Mouse (Mus musculus): ENCODE results near the gene Il21. TPM values are rescaled to one million over a fixed set of nuclear protein-coding genes. Genes with fewer than 3 reads are reported as not detected.

Gene Il21
- polyA plus RNA-seq (2015; fragmentation: Nextera tagmentation; extraction: Ambion mirVana), result not detected in 2 replicates

- Histone ChIP-seq H3K27ac (ENCODE audit: low read length) (no peak within 1 kb of the TSS), H3K4me3 (ENCODE audit: low read length) (no peak within 1 kb of the TSS), H3K9me3 (replicated peaks; ENCODE audit: control insufficient read depth, low read length) (no peaks in the 10 kb centered on the region), H3K36me3 (ENCODE audit: control insufficient read depth, insufficient read depth) (no peaks in the 10 kb centered on the region), H3K9ac (ENCODE audit: low read length) (no peak within 1 kb of the TSS), H3K4me1 (ENCODE audit: control insufficient read depth, insufficient read depth, low read length) (no peaks in the 10 kb centered on the region), H3K4me2 (ENCODE audit: low read depth, low read length) (no peak within 1 kb of the TSS), H3K27me3 (ENCODE audit: control insufficient read depth, insufficient read depth, low read length) (no peaks in the 10 kb centered on the region)
- WGBS, result 80% methylated on average over 7 of the region's 7 CpGs
- no peak for ATAC-seq (replicated peaks; ENCODE audit: extremely low read depth, insufficient read depth, low FRiP score)
Observed at GRCm38 (mm10) chr3:37232586-37233222, at the start of gene Il21. TSS of gene Il21 (minus strand) at chr3:37232636.

- no peaks in the 10 kb centered on the region for H3K27me3 ChIP-seq (ENCODE audit: control insufficient read depth, insufficient read depth, low read length)
- H3K9ac ChIP-seq (ENCODE audit: low read length), result no peak overlapping the region
- no peak; the same call in 1 of the 2 replicates for ATAC-seq (replicated peaks; ENCODE audit: extremely low read depth, insufficient read depth, low FRiP score)
- no peaks in the 10 kb centered on the region for H3K36me3 ChIP-seq (ENCODE audit: control insufficient read depth, insufficient read depth)
- no peak overlapping the region for H3K27ac ChIP-seq (ENCODE audit: low read length)
- H3K4me2 ChIP-seq (ENCODE audit: low read depth, low read length), result no peak overlapping the region
- no peak overlapping the region for H3K4me3 ChIP-seq (ENCODE audit: low read length)
- H3K9me3 ChIP-seq (replicated peaks; ENCODE audit: control insufficient read depth, low read length), result no peaks in the 10 kb centered on the region
- 61% methylated on average over 8 of the region's 8 CpGs for WGBS
- H3K4me1 ChIP-seq (ENCODE audit: control insufficient read depth, insufficient read depth, low read length), result no peaks in the 10 kb centered on the region
Observed at GRCm38 (mm10) chr3:37280871-37281270, 48.4 kb upstream of the Il21 start.

GRCm38 (mm10) chr3:37280221-37280620 is 47.8 kb upstream of the Il21 start:
- no peak overlapping the region for H3K4me3 ChIP-seq (ENCODE audit: low read length)
- no peak for ATAC-seq (replicated peaks; ENCODE audit: extremely low read depth, insufficient read depth, low FRiP score)
- no peak overlapping the region for H3K27ac ChIP-seq (ENCODE audit: low read length)
- H3K36me3 ChIP-seq (ENCODE audit: control insufficient read depth, insufficient read depth), result no peaks in the 10 kb centered on the region
- no peaks in the 10 kb centered on the region for H3K9me3 ChIP-seq (replicated peaks; ENCODE audit: control insufficient read depth, low read length)
- H3K9ac ChIP-seq (ENCODE audit: low read length), result no peak overlapping the region
- 76% methylated on average over 1 of the region's 1 CpGs for WGBS
- no peaks in the 10 kb centered on the region for H3K27me3 ChIP-seq (ENCODE audit: control insufficient read depth, insufficient read depth, low read length)
- no peak overlapping the region for H3K4me2 ChIP-seq (ENCODE audit: low read depth, low read length)
- H3K4me1 ChIP-seq (ENCODE audit: control insufficient read depth, insufficient read depth, low read length), result no peaks in the 10 kb centered on the region

- Histone ChIP-seq H3K4me1 (ENCODE audit: control insufficient read depth, insufficient read depth, low read length) (no peaks in the 10 kb centered on the region), H3K4me3 (ENCODE audit: low read length) (no peak overlapping the region), H3K4me2 (ENCODE audit: low read depth, low read length) (no peak overlapping the region), H3K36me3 (ENCODE audit: control insufficient read depth, insufficient read depth) (no peaks in the 10 kb centered on the region), H3K9ac (ENCODE audit: low read length) (no peak overlapping the region), H3K9me3 (replicated peaks; ENCODE audit: control insufficient read depth, low read length) (no peaks in the 10 kb centered on the region), H3K27me3 (ENCODE audit: control insufficient read depth, insufficient read depth, low read length) (no peaks in the 10 kb centered on the region), H3K27ac (ENCODE audit: low read length) (no peak overlapping the region)
- no peak for ATAC-seq (replicated peaks; ENCODE audit: extremely low read depth, insufficient read depth, low FRiP score)
- 65% methylated on average over 6 of the region's 6 CpGs for WGBS
Observed at GRCm38 (mm10) chr3:37274661-37275060, 42.2 kb upstream of the Il21 start.

- H3K27ac ChIP-seq (ENCODE audit: low read length), result no peak overlapping the region
- no peak for ATAC-seq (replicated peaks; ENCODE audit: extremely low read depth, insufficient read depth, low FRiP score)
- H3K36me3 ChIP-seq (ENCODE audit: control insufficient read depth, insufficient read depth), result no peaks in the 10 kb centered on the region
- no peaks in the 10 kb centered on the region for H3K27me3 ChIP-seq (ENCODE audit: control insufficient read depth, insufficient read depth, low read length)
- no peaks in the 10 kb centered on the region for H3K4me1 ChIP-seq (ENCODE audit: control insufficient read depth, insufficient read depth, low read length)
- 69% methylated on average over 7 of the region's 7 CpGs for WGBS
- H3K4me2 ChIP-seq (ENCODE audit: low read depth, low read length), result no peak overlapping the region
- H3K4me3 ChIP-seq (ENCODE audit: low read length), result no peak overlapping the region
- H3K9me3 ChIP-seq (replicated peaks; ENCODE audit: control insufficient read depth, low read length), result no peaks in the 10 kb centered on the region
- H3K9ac ChIP-seq (ENCODE audit: low read length), result no peak overlapping the region
Observed at GRCm38 (mm10) chr3:37273092-37273491, 40.7 kb upstream of the Il21 start.

GRCm38 (mm10) chr3:37271209-37271608 is 38.8 kb upstream of the Il21 start:
- no peaks in the 10 kb centered on the region for H3K36me3 ChIP-seq (ENCODE audit: control insufficient read depth, insufficient read depth)
- H3K4me2 ChIP-seq (ENCODE audit: low read depth, low read length), result no peak overlapping the region
- no peaks in the 10 kb centered on the region for H3K4me1 ChIP-seq (ENCODE audit: control insufficient read depth, insufficient read depth, low read length)
- no peak overlapping the region for H3K9ac ChIP-seq (ENCODE audit: low read length)
- H3K27ac ChIP-seq (ENCODE audit: low read length), result no peak overlapping the region
- H3K4me3 ChIP-seq (ENCODE audit: low read length), result no peak overlapping the region
- H3K9me3 ChIP-seq (replicated peaks; ENCODE audit: control insufficient read depth, low read length), result no peaks in the 10 kb centered on the region
- no peaks in the 10 kb centered on the region for H3K27me3 ChIP-seq (ENCODE audit: control insufficient read depth, insufficient read depth, low read length)
- WGBS, result 0% methylated on average over 1 of the region's 1 CpGs
- no peak for ATAC-seq (replicated peaks; ENCODE audit: extremely low read depth, insufficient read depth, low FRiP score)

DNA sequence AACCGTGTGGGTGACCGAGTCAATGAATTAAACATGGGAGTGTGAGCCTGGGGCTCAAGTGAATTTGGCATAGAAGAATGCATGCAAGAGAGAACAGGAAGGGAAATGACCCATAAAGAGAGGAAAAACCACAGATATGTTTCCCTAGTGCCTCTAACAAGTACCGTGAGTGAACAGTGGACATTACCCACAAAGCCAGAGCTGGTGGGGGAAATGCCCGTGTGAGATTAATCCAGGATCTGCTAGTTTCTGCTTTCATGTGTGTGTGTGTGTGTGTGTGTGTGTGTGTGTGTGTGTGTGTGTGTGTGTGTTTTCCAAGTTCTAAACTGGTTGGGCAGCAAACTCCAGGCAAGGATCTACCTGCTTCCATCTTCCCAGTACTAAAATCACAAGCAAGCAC is 37.5 kb upstream of the Il21 start:
- H3K27ac ChIP-seq (ENCODE audit: low read length), result no peak overlapping the region
- no peaks in the 10 kb centered on the region for H3K9me3 ChIP-seq (replicated peaks; ENCODE audit: control insufficient read depth, low read length)
- no peak overlapping the region for H3K9ac ChIP-seq (ENCODE audit: low read length)
- no peak for ATAC-seq (replicated peaks; ENCODE audit: extremely low read depth, insufficient read depth, low FRiP score)
- H3K4me3 ChIP-seq (ENCODE audit: low read length), result no peak overlapping the region
- H3K4me1 ChIP-seq (ENCODE audit: control insufficient read depth, insufficient read depth, low read length), result no peaks in the 10 kb centered on the region
- H3K4me2 ChIP-seq (ENCODE audit: low read depth, low read length), result no peak overlapping the region
- 73% methylated on average over 4 of the region's 4 CpGs for WGBS
- no peaks in the 10 kb centered on the region for H3K36me3 ChIP-seq (ENCODE audit: control insufficient read depth, insufficient read depth)
- H3K27me3 ChIP-seq (ENCODE audit: control insufficient read depth, insufficient read depth, low read length), result no peaks in the 10 kb centered on the region

DNA sequence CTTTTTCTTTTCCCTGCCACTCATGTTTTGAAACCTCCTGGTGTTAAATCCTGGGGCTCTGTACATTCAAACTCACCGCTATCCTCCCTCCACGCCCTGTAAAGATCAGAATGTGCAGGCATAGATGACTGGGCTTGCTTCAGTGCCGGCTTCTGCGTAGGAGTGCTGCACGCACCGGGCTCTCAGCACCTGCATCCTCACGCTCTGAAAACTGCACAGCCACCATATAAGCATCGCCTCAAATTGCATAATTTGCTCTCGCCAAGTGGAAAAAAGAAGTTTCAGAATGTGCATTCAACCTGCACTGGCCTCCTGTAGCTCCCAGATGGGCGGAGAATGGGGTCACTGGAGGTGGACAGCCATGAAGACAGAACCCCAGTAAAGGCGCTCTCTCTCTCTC is 35.9 kb upstream of the Il21 start:
- 78% methylated on average over 11 of the region's 11 CpGs for WGBS
- Histone ChIP-seq H3K27me3 (ENCODE audit: control insufficient read depth, insufficient read depth, low read length) (no peaks in the 10 kb centered on the region), H3K4me2 (ENCODE audit: low read depth, low read length) (no peak overlapping the region), H3K36me3 (ENCODE audit: control insufficient read depth, insufficient read depth) (no peaks in the 10 kb centered on the region), H3K4me3 (ENCODE audit: low read length) (no peak overlapping the region), H3K27ac (ENCODE audit: low read length) (no peak overlapping the region), H3K9me3 (replicated peaks; ENCODE audit: control insufficient read depth, low read length) (no peaks in the 10 kb centered on the region), H3K9ac (ENCODE audit: low read length) (no peak overlapping the region), H3K4me1 (ENCODE audit: control insufficient read depth, insufficient read depth, low read length) (no peaks in the 10 kb centered on the region)
- ATAC-seq (replicated peaks; ENCODE audit: extremely low read depth, insufficient read depth, low FRiP score), result no peak

DNA sequence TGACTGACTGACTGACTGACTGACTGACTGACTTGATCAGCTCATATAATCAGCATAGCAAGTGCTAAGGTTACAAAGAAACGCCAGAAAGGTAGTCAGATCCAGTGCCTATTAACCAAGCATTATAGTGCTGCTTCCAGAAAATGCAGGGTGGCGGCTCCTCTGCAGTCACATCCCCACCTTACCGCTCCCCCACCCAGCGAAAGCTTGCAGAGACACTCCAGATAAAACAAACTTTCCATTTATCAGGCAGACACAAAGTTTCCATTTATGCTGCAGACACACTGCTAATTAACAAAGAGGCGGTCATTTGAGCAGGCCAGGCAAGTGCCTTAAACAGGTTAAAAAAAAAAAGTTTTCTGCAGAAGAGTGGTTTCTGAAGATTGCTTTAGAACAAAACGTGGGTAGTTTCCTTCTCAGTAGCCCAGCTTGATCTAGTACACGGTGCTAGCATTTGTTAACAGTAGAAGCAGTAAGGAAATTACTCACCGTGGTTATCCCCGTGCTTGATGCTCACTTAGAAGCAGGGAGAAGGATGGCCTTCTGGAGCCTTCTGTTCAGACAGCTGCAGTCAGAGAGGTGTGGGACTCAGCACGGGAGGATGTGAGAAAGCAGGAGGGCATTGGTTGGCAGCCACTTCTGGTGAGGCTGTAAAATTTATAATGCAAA is 27.0 kb upstream of the Il21 start:
- Histone ChIP-seq H3K9ac (ENCODE audit: low read length) (no peak overlapping the region), H3K27ac (ENCODE audit: low read length) (no peak overlapping the region), H3K27me3 (ENCODE audit: control insufficient read depth, insufficient read depth, low read length) (no peaks in the 10 kb centered on the region), H3K4me3 (ENCODE audit: low read length) (no peak overlapping the region), H3K9me3 (replicated peaks; ENCODE audit: control insufficient read depth, low read length) (no peaks in the 10 kb centered on the region), H3K4me1 (ENCODE audit: control insufficient read depth, insufficient read depth, low read length) (no peaks in the 10 kb centered on the region), H3K36me3 (ENCODE audit: control insufficient read depth, insufficient read depth) (no peaks in the 10 kb centered on the region), H3K4me2 (ENCODE audit: low read depth, low read length) (no peak overlapping the region)
- ATAC-seq (replicated peaks; ENCODE audit: extremely low read depth, insufficient read depth, low FRiP score), result no peak
- 44% methylated on average over 10 of the region's 10 CpGs for WGBS

Data from heart, embryonic 16.5 days (tissue).